Mouse (Mus musculus) megakaryocyte, embryonic 14.5 days (primary cell): ENCODE results near the gene Ntrk3.

Experiments used
- FLI1 ChIP-seq: IDR thresholded peaks from 2 replicates; pipeline ENCODE4 v1.6.1; 2012; ENCODE audit warnings: low read length, inconsistent platforms, mixed read lengths
- GATA1 ChIP-seq: IDR thresholded peaks from 3 replicates; pipeline ENCODE4 v1.6.1; 2012; ENCODE audit warnings: mixed read lengths, low read length, inconsistent platforms, borderline replicate concordance

- TF ChIP-seq GATA1, result no peak
- no peak for TF ChIP-seq FLI1
These were observed 440.5 kb downstream of the Ntrk3 start for GRCm38 (mm10) chr7:78297290-78297689.
